Mouse (Mus musculus) C2C12 (cell line): ENCODE measurements around the gene Tmem159. TPM values are rescaled to one million over a fixed set of nuclear protein-coding genes. Genes with fewer than 3 reads are reported as not detected.

Experiments
- H3K27me3 ChIP-seq: one replicate; pipeline ENCODE4 v1.6.1; 2011; ENCODE audit not compliant: control insufficient read depth, insufficient read depth, insufficient read length
- H3K36me3 ChIP-seq: one replicate; pipeline ENCODE4 v1.6.1; 2011; ENCODE audit not compliant: control insufficient read depth, insufficient read depth
- H3K4me3 ChIP-seq: one replicate; pipeline ENCODE4 v1.5.1; 2011; ENCODE audit warnings: mild to moderate bottlenecking, control low read depth; ENCODE audit not compliant: poor library complexity, insufficient read depth, severe bottlenecking
- H3K79me2 ChIP-seq: one replicate; pipeline ENCODE4 v1.6.1; 2011; ENCODE audit not compliant: control insufficient read depth, insufficient read depth
- H3K79me3 ChIP-seq: one replicate; pipeline ENCODE4 v1.6.1; 2011; ENCODE audit warnings: low read depth, control low read depth
- H3ac ChIP-seq: one replicate; pipeline ENCODE3; 2011; ENCODE audit warnings: low read depth; ENCODE audit not compliant: control insufficient read depth, insufficient read length
- CEBPB ChIP-seq: IDR thresholded peaks from one replicate; pipeline ENCODE4 v1.6.1; 2011; ENCODE audit warnings: low read depth, mild to moderate bottlenecking, control low read depth, moderate library complexity
- CTCF ChIP-seq: IDR thresholded peaks from one replicate; pipeline ENCODE4 v1.5.1; 2011; ENCODE audit not compliant: control insufficient read depth, insufficient read depth, insufficient read length
- FOSL1 ChIP-seq: IDR thresholded peaks from one replicate; pipeline ENCODE4 v1.8.0; 2011; ENCODE audit warnings: mild to moderate bottlenecking, low read length; ENCODE audit not compliant: poor library complexity, insufficient read depth, severe bottlenecking
- MAX ChIP-seq: IDR thresholded peaks from one replicate; pipeline ENCODE4 v1.6.1; 2011; ENCODE audit warnings: mild to moderate bottlenecking, control low read depth
- MYOD1 ChIP-seq: IDR thresholded peaks from one replicate; pipeline ENCODE4 v1.6.1; 2011; ENCODE audit warnings: low read depth; ENCODE audit not compliant: control insufficient read depth, insufficient read length
- MYOG ChIP-seq: IDR thresholded peaks from one replicate; pipeline ENCODE4 v1.6.1; 2011; ENCODE audit not compliant: control insufficient read depth, insufficient read length; ENCODE audit errors: extremely low read depth
- USF1 ChIP-seq: IDR thresholded peaks from one replicate; pipeline ENCODE4 v1.6.1; 2011; ENCODE audit warnings: low read depth, mild to moderate bottlenecking, control low read depth, moderate library complexity
- polyA plus RNA-seq: library from polyadenylated mRNA; unstranded; fragments of >200 nt; fragmentation: generic; extraction: Trizol; gene quantifications from one replicate; pipeline ENCODE4 v1.2.1, GENCODE M21; 2012; ENCODE audit warnings: missing spikeins

The Tmem159 gene
- polyA plus RNA-seq, 1 experiment = 6.0 TPM

DNA sequence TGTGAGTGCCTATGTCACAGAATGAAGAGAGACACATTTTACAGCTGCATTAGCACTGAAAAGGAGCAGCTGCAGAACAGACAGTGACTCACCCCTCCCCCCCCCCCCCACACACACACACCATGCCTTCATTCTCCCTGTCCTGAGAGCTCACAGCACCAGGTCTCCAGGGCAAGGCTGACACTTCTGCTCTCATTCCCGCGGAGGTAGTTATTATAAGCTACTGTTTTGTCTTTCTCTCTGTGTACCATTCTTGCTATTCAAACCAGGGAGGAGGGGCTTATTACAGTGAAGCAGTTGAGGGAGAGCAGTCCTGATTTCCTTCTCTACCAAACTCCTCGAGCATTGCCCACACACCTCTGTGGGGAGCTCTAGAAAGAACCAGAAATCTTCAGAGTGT is 33.0 kb upstream of the Tmem159 start:
- TF ChIP-seq FOSL1 (no peak), MYOD1 (peak; percentile 36)
- Histone ChIP-seq H3ac (no peak overlapping the region), H3K27me3 (no peaks in the 10 kb centered on the region), H3K36me3 (no peaks in the 10 kb centered on the region), H3K79me3 (no peaks in the 10 kb centered on the region), H3K4me3 (no peak overlapping the region), H3K79me2 (no peaks in the 10 kb centered on the region)

DNA sequence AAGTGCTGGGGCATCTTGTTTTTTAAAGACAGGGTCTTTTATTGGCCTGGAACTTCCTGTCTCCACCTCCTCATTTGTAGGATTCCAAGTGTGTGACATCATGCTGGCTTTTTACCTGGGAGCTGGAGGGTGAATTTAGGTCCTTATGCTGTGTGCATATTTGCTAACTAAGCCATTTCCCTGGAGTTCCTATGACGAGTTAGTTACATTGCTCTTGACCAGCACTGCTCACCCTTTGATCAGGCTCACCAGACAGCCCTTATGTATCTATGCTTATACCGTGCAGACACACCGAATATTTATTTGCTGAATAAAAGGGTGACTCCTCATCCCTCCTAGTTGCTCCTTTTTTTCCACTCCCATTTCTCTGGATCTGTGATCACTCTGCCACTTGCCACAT is 22.0 kb upstream of the Tmem159 start:
- Histone ChIP-seq H3K4me3 (no peak overlapping the region), H3ac (no peak overlapping the region), H3K27me3 (no peaks in the 10 kb centered on the region), H3K36me3 (no peaks in the 10 kb centered on the region), H3K79me2 (no peaks in the 10 kb centered on the region), H3K79me3 (no peaks in the 10 kb centered on the region)
- TF ChIP-seq MAX (no peak), USF1 (no peak), FOSL1 (no peak), CEBPB (no peak), CTCF (no peak), MYOD1 (no peak), MYOG (no peak)

DNA sequence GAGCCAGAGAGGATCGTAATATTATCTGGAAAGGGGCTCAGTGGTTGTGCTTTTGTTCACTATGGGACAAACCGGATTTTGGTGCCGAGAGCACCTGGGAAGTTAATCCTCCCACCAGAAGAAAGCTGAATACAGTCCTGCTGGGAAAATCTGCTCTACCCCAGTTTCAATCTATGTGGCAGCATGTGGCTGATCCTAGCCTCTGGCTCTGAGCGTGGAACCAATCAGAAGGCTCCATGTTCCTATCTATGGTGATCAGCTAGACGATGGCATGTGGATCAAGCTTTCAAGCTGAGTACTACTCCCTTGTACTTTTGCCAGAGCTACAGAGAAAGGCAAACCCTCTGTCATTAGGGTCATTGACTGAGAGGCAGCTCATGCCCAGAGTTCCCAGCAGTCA is 9.1 kb upstream of the Tmem159 start:
- no peak overlapping the region for H3ac ChIP-seq
- H3K4me3 ChIP-seq = no peak overlapping the region
- H3K79me3 ChIP-seq = no peaks in the 10 kb centered on the region
- peaks cover 3% of the 10 kb centered on the region for H3K27me3 ChIP-seq
- TF ChIP-seq CTCF = no peak
- TF ChIP-seq FOSL1 = no peak
- no peak for TF ChIP-seq CEBPB
- no peak for TF ChIP-seq USF1
- no peak for TF ChIP-seq MYOD1
- no peak for TF ChIP-seq MAX
- TF ChIP-seq MYOG = no peak
- H3K36me3 ChIP-seq = no peaks in the 10 kb centered on the region
- no peaks in the 10 kb centered on the region for H3K79me2 ChIP-seq

DNA sequence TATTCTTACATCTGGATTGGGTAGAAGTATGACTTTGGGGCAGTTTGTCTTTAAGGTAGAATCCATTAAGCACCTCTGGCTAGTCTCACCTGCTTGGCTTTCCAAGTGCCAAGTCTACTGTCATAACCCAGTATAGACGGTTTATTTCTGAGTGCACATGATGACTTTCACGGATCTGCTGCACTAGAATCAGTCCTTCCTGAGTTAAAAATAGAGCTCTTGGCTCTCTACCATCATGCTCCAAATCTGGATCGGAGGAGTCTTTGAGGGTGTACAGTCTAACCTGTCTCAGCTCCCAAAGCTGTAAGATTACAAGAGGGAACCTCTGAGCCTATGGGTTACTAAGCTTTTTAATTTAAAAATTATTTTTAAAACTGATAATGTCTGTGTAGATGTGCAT is 7.9 kb upstream of the Tmem159 start:
- Histone ChIP-seq H3K36me3 (no peaks in the 10 kb centered on the region), H3K79me3 (no peaks in the 10 kb centered on the region), H3K27me3 (peaks cover 3% of the 10 kb centered on the region), H3K4me3 (no peak overlapping the region), H3K79me2 (no peaks in the 10 kb centered on the region), H3ac (no peak overlapping the region)
- TF ChIP-seq USF1 = no peak
- TF ChIP-seq CTCF = no peak
- TF ChIP-seq MYOG = no peak
- no peak for TF ChIP-seq FOSL1
- TF ChIP-seq MAX = no peak
- TF ChIP-seq CEBPB = no peak
- TF ChIP-seq MYOD1 = no peak

DNA sequence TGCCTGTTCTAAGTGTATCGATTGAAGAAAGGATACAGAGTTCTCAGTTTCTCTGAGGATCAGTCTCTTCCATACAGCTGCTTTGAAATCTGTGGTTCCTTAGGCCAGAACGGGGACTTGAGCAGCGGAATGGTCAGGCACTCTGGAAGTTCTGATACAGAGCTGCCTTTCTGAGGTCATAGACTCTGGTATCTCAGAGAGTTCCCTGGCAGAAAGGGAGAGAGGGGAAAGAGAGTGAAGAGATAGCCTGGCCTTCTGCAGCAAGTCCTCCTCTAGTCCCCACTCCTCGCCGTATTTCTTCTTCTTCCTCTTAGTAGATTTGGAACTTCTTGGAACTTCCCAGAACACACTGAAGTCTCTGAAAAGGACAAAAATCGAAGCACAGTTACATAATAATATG is 7.0 kb upstream of the Tmem159 start, which contains the start of gene Dnah3:
Gene Dnah3, minus strand, starts transcription at position 101 of the 400 bp plus-strand sequence.
- Histone ChIP-seq H3K36me3 (no peaks in the 10 kb centered on the region), H3ac (no peak within 1 kb of the TSS), H3K27me3 (no peaks in the 10 kb centered on the region), H3K4me3 (no peak within 1 kb of the TSS), H3K79me2 (no peaks in the 10 kb centered on the region), H3K79me3 (no peaks in the 10 kb centered on the region)
- TF ChIP-seq CTCF (no peak), USF1 (no peak), MYOG (no peak), CEBPB (no peak)

DNA sequence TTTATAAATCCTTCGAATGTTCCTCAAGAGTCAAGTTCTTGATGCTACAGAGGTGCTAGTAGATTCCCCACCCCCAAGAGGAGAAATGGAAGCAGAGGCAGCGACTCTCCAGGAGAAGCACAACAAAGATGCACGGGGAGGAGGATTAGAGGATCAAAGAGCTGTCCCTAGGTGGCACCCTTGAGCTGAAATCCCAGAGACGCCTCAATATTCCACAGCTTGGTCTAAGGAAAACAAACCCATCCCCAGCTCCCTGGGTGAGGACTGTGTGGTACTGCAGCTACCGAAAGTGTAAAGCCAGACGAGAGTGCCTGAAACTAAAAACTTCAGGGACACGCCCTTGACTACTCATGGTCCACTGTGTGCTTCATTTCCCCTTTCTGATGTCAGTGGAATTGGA is 4.3 kb upstream of the Tmem159 start:
- H3K79me2 ChIP-seq = no peaks in the 10 kb centered on the region
- no peak for TF ChIP-seq MAX
- peak; percentile 39 for TF ChIP-seq CTCF
- no peak for TF ChIP-seq MYOG
- no peak for TF ChIP-seq FOSL1
- H3K79me3 ChIP-seq = no peaks in the 10 kb centered on the region
- no peak overlapping the region for H3ac ChIP-seq
- no peak overlapping the region for H3K4me3 ChIP-seq
- H3K36me3 ChIP-seq = no peaks in the 10 kb centered on the region
- H3K27me3 ChIP-seq = no peaks in the 10 kb centered on the region

DNA sequence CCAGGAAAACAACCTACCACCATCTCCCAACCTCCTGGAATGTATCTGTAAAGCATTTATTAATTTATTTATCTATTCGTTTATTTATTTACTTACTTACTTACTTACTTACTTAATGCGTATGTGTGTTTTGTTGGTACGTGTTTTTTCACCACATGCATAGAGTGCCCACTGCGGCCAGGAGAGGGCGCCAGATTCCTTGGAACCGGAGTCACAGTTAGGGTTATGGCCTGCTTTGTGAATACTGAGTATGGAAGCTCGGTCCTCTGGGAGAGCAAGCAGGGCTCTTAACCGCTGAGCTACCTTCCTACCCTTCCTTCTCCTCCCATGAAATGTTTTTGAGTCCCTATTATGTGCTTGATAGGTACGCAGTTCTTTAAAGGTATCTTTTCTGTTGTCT is 3.8 kb upstream of the Tmem159 start:
- Histone ChIP-seq H3K27me3 (no peaks in the 10 kb centered on the region), H3K36me3 (no peaks in the 10 kb centered on the region), H3K4me3 (no peak overlapping the region), H3K79me3 (no peaks in the 10 kb centered on the region), H3K79me2 (no peaks in the 10 kb centered on the region), H3ac (no peak overlapping the region)
- TF ChIP-seq FOSL1 (no peak), CTCF (peak; percentile 32)
